Mouse (Mus musculus) bone marrow, adult 2 months (tissue): Measurements from ENCODE around the gene Sbf2.

ENCODE experiments used
- CTCF ChIP-seq: fragments of 200-500 bp; IDR thresholded peaks from 2 replicates; pipeline ENCODE4 v1.5.1; 2011; ENCODE audit warnings: low read length, control low read depth; ENCODE audit not compliant: control insufficient read depth, insufficient read depth
- POLR2A ChIP-seq: fragments of 200-500 bp; IDR thresholded peaks from 2 replicates; pipeline ENCODE4 v1.6.1; 2011; ENCODE audit warnings: low read depth, mild to moderate bottlenecking, control low read depth, low read length, borderline replicate concordance; ENCODE audit not compliant: control insufficient read depth

DNA sequence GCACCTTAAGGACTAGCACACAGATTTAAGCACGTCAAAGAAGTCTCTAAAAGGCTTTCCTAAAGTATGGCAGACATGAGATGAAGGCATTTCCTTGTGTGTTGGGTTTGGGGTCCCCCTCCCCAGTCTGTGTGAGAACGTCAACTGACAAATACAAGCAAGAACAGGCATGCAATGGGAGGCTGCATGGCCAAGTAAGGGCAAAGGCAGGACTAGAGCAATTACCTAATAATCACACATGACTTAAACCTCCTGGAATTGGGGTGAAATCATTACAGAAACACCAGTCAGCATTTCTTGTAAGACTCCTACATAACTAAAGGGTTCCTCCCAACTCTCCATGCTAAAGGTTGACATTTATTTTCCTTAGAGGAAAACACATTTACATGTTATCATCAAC, 75.5 kb downstream of the Sbf2 start:
- TF ChIP-seq POLR2A: no peak
- no peak for TF ChIP-seq CTCF
